Mouse (Mus musculus) kidney, postnatal 25 days (tissue): ENCODE data around the gene Krtcap2.

Experiments
- DNase-seq, 2 experiments: peaks; one replicate each; pipeline ENCODE4 v3.0.0; 2021; ENCODE audit warnings: mixed read lengths in 2 of 2

Gene Krtcap2

DNA sequence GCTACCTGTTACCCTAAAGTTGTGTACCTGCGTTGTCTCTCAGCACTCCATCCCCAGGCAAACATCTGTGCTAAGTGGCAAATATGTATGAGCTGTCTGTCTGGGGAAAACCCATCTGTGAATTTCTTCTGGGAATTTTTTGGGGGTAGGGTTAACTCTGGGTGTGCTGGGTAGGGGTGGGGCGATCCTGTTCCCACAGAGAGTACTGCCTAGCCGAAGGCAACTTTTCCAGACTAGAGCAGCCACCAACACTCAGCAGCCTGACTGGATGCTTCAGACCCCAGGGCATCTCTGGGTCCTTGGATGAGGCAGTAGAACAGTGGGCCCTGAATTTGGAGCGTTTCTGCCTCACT, 36.5 kb downstream of the Krtcap2 start:
- no peak for DNase-seq

DNA sequence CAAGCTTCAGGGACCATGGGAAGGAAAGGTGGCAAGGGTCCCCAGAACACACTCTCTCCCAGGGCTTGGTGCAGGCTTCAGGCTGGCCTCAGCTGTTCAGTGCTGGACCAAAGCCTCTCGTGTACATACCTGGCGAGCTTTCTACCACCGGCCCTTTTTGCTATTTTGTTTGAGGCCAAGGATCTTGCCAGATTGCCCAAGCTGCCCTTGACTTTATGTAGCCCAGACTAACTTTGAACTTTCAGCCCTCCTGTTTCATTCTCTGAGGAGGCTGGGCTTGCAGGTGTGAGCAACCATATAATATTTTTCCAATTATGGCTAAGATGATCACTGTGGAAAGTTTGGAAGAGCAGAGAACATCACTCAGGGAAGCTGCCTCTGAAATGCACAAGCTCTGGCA, 38.5 kb downstream of the Krtcap2 start:
- DNase-seq, result no peak

- no peak for DNase-seq
Measured at GRCm38 (mm10) chr3:89285526-89285925, 39.8 kb downstream of the Krtcap2 start.

DNA sequence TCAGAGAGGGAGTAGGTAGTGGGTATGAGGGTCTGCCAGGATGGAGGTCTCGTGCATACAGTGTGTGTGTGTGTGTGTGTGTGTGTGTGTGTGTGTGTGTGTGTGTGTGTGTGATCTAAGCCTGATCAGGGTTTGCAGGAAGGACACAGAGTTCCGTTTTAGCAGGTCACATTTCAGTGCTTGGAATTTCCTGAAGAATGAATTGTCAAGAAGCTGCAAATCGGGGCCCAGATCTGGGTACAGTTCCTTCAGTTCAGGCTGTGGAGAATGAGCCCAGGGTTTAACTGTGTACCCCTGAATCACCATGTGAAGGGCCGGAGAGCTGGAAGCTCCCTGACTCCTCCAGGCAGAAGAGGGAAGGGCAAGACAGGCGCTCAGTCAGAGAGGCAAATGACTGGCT, 41.5 kb downstream of the Krtcap2 start:
- DNase-seq, result no peak

DNA sequence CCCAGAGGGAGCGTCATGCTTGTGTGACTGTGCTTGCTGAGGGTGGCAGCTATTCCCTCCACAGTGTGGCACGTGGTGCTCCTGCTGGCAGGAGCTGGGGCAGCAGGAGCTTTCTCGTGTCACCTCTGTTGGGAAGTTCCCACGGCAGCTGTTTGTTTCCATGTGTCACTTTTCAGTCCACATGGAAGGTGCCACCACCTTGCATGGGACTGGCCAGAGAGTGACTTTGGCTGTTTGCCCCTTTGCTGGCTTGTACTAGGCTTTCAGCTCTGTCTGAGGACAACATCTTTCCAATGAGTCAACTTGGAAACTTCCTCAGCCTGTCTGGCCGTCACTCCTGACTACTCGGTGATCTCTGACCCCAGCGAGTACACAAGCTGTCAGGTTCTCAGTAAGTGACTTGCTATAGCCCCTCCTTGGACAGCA, 42.8 kb downstream of the Krtcap2 start:
- peak; percentile 51 to 84 for DNase-seq

GRCm38 (mm10) chr3:89291874-89292273, 46.1 kb downstream of the Krtcap2 start:
- DNase-seq, result no peak

DNA sequence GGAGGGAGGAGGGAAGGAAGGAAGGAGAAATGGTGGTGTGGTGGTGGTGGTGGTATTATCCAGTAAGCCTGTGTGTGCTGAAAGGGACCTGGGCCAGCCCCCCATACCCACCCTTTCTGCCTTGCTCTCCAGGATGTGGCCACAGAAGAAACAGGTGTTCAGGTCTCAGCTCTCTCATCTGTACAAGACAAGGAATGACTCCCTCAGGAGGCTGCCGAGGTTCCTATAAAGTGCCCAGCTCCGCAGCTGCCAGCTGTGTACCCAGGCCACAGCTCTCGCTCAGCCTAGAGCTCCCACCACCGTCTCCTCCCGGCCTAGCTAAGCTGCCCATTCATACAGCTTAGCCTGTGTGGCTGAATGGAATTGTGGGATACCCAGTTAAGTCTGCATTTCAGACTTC, 46.5 kb downstream of the Krtcap2 start:
- DNase-seq, result no peak

- peak; percentile 62 to 82 for DNase-seq
Measured at GRCm38 (mm10) chr3:89293247-89293918, 47.6 kb downstream of the Krtcap2 start.

GRCm38 (mm10) chr3:89294195-89294594, 48.4 kb downstream of the Krtcap2 start:
- peak; percentile 49 to 77 for DNase-seq

- no peak for DNase-seq
Measured at GRCm38 (mm10) chr3:89295685-89296230, 50.0 kb downstream of the Krtcap2 start.

DNA sequence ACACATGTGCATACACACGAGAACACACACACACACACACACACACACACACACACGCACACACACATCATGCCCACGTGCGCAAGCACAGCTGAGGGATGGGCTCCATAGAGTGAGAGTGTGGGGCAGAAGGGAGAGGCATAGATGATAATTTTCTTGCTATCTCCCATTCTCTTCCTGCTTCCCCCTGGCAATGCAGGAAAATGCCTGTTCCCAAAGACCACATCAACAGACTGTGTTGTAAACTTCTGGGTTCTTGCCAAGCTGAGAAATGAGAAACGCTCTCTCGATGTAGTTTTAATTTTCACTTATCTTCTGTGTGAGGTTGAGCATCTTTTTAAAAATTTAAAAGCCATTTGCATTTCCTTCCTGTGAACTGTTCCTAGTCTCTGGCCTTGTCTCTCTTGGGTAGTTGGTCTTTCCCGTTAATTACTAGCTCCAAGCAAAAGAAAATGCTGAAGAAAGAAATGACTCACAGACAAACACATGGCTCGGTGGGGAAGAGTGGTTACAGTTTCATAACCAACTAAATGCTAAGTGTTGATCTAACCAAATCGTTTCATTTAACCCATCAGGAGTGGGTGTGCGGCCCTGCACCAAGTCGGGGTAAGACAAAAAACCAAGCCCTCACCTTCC, 51.1 kb downstream of the Krtcap2 start:
- no peak for DNase-seq

DNA sequence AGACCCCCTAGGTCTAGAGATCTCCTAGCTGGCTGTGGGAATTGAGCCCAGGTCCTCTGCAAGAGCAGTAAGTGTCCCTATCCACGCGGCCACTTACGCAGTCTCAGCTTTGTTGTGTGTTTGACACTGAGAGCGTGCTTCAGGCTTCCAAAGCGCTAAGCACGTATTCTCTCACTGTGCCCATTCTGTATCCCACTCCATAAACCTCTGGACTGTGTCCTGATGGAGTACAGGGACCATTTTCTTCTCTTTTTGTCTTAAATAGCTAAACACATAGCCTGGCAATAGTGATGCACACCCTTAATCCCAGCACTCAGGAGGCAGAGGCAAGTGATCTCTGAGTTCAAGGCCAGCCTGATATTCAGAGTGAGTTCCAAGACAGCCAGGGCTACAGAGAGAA, 53.1 kb downstream of the Krtcap2 start:
- no peak for DNase-seq

GRCm38 (mm10) chr3:89299499-89299898, 53.7 kb downstream of the Krtcap2 start:
- DNase-seq, result peak; percentile 61 to 76
